Mouse (Mus musculus): ENCODE data around the gene Rhobtb1.

Rhobtb1 gene

DNA sequence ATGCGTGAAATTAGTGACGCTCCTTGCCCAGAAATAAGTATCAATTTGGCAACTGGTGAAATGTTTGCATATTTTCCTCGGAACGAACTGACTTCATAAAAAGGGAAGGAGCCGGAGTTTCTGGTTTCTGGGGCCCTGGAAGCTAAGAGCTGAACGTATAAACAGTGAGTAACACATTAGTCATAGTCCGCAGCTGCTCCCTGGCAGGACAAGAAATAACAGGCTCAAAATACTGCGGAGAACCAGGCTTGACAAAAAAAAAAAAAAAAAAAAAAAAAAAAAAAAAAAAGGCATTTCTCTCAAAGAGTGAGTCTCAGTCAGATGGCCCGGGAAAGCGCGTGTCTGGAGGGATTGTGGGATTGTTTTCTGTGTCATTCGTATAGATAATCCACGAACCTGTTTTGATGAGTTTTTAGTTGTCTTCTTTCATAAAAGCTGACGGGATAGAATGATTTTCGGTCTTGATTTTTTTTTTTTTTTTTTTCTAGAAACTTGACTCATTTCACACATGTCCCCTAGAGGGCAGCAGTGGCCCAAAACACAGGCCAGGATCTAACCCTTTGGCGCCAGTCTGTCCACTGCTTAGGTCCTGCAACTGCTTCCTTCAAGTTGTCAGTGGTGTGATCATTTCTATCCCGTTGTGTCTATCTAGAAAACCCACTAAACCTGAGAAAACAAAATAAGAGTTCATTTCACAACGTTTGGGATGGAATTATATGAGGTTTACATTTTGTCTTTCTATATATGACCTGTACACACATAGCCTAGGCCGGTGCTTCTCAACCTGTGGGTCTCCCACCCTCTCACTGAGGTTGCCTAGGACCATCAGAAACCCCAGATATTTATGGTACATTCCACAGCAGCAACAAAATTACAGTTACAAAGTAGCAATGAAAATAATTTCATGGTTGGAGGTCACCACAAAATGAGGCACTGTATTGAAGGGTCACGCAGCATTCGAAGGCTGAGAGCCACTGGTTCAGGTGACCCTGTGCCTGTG is 35.0 kb downstream of the Rhobtb1 start:
- Histone ChIP-seq H3K4me3 (replicated peaks; ENCODE audit: low read length) (no peak overlapping the region), H3K36me3 (ENCODE audit: insufficient read depth, low read length) (no peaks in the 10 kb centered on the region), H3K4me1 (replicated peaks; ENCODE audit: low read depth, low read length) (no peaks in the 10 kb centered on the region), H3K9me3 (ENCODE audit: low read length) (no peaks in the 10 kb centered on the region), H3K27me3 (ENCODE audit: insufficient read depth, low read length) (no peaks in the 10 kb centered on the region; the same call in 1 of the 2 replicates)
- TF ChIP-seq CTCF (conservative IDR thresholded peaks at IDR 0.05; ENCODE audit: low read length) (peak; percentile 53), NANOG (IDR thresholded peaks at IDR 0.05; ENCODE audit: borderline replicate concordance, low read length) (no peak)

- no peaks in the 10 kb centered on the region for H3K36me3 ChIP-seq (ENCODE audit: insufficient read depth, low read length)
- no peaks in the 10 kb centered on the region; the same call in 1 of the 2 replicates for H3K27me3 ChIP-seq (ENCODE audit: insufficient read depth, low read length)
- TF ChIP-seq CTCF (conservative IDR thresholded peaks at IDR 0.05; ENCODE audit: low read length): no peak
- no peaks in the 10 kb centered on the region for H3K9me3 ChIP-seq (ENCODE audit: low read length)
- H3K4me3 ChIP-seq (replicated peaks; ENCODE audit: low read length): no peak overlapping the region
- no peaks in the 10 kb centered on the region for H3K4me1 ChIP-seq (replicated peaks; ENCODE audit: low read depth, low read length)
These were observed 36.7 kb downstream of the Rhobtb1 start for GRCm38 (mm10) chr10:69187773-69188443.

GRCm38 (mm10) chr10:69190434-69191160 is 39.4 kb downstream of the Rhobtb1 start:
- Histone ChIP-seq H3K27me3 (ENCODE audit: insufficient read depth, low read length) (no peaks in the 10 kb centered on the region), H3K36me3 (ENCODE audit: insufficient read depth, low read length) (no peaks in the 10 kb centered on the region), H3K9me3 (ENCODE audit: low read length) (no peaks in the 10 kb centered on the region), H3K4me3 (replicated peaks; ENCODE audit: low read length) (no peak overlapping the region), H3K4me1 (replicated peaks; ENCODE audit: low read depth, low read length) (no peaks in the 10 kb centered on the region)
- no peak for TF ChIP-seq NANOG (IDR thresholded peaks at IDR 0.05; ENCODE audit: borderline replicate concordance, low read length)
- TF ChIP-seq CTCF (conservative IDR thresholded peaks at IDR 0.05; ENCODE audit: low read length): no peak
- no peak for TF ChIP-seq POU5F1 (IDR thresholded peaks at IDR 0.05; ENCODE audit: borderline replicate concordance, low read length)

- H3K27me3 ChIP-seq (ENCODE audit: insufficient read depth, low read length): no peaks in the 10 kb centered on the region
- H3K36me3 ChIP-seq (ENCODE audit: insufficient read depth, low read length): no peaks in the 10 kb centered on the region
- H3K9me3 ChIP-seq (ENCODE audit: low read length): no peaks in the 10 kb centered on the region
- H3K4me3 ChIP-seq (replicated peaks; ENCODE audit: low read length): no peak overlapping the region
- no peaks in the 10 kb centered on the region for H3K4me1 ChIP-seq (replicated peaks; ENCODE audit: low read depth, low read length)
- TF ChIP-seq CTCF (conservative IDR thresholded peaks at IDR 0.05; ENCODE audit: low read length): no peak
- no peak for TF ChIP-seq NANOG (IDR thresholded peaks at IDR 0.05; ENCODE audit: borderline replicate concordance, low read length)
- no peak for TF ChIP-seq POU5F1 (IDR thresholded peaks at IDR 0.05; ENCODE audit: borderline replicate concordance, low read length)
These were observed 41.0 kb downstream of the Rhobtb1 start for GRCm38 (mm10) chr10:69192266-69192665.

GRCm38 (mm10) chr10:69193721-69194120 is 42.5 kb downstream of the Rhobtb1 start:
- Histone ChIP-seq H3K4me1 (replicated peaks; ENCODE audit: low read depth, low read length) (no peaks in the 10 kb centered on the region), H3K36me3 (ENCODE audit: insufficient read depth, low read length) (no peaks in the 10 kb centered on the region), H3K4me3 (replicated peaks; ENCODE audit: low read length) (no peak overlapping the region), H3K9me3 (ENCODE audit: low read length) (no peaks in the 10 kb centered on the region), H3K27me3 (ENCODE audit: insufficient read depth, low read length) (no peaks in the 10 kb centered on the region)
- TF ChIP-seq NANOG (IDR thresholded peaks at IDR 0.05; ENCODE audit: borderline replicate concordance, low read length): no peak
- TF ChIP-seq POU5F1 (IDR thresholded peaks at IDR 0.05; ENCODE audit: borderline replicate concordance, low read length): no peak
- TF ChIP-seq CTCF (conservative IDR thresholded peaks at IDR 0.05; ENCODE audit: low read length): no peak

DNA sequence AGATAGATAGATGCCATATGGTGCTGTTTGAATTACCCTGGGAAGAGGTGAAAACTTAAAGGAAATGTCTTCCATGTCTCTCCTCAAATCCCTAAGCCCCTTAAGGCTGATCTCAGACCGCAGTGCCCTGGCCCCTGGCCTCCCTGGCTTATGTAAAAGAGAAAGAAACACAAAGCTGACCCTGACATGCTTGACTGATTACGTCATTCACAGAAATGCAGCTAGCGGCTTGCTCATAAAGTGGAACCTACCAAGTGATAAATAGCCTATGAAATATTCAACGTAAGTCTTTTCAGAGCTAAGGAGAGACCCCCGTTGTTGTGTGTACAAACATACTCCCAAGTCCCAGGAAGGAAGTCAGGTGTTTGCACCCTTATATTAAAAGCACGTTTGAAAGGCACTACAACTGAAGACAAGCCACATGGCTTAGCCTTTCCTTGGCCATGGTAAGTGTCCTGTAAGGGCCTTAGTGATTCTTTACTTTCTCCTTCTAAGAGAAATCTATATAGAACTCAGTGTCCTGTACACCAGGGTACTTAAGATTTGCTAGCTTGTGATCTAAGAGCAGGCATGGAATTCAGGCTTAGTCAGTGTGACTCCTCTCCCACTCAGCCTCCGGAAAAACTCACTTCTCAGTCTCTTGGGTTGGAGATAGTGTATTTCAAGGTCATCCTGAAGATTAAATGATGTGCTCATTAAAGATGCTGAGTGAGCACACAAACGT is 53.6 kb downstream of the Rhobtb1 start:
- peaks cover 14% of the 10 kb centered on the region for H3K9me3 ChIP-seq (ENCODE audit: low read length)
- no peaks in the 10 kb centered on the region for H3K27me3 ChIP-seq (ENCODE audit: insufficient read depth, low read length)
- H3K4me1 ChIP-seq (replicated peaks; ENCODE audit: low read depth, low read length): no peaks in the 10 kb centered on the region
- no peaks in the 10 kb centered on the region for H3K36me3 ChIP-seq (ENCODE audit: insufficient read depth, low read length)
- no peak for TF ChIP-seq CTCF (conservative IDR thresholded peaks at IDR 0.05; ENCODE audit: low read length)
- TF ChIP-seq POU5F1 (IDR thresholded peaks at IDR 0.05; ENCODE audit: borderline replicate concordance, low read length): no peak
- no peak for TF ChIP-seq NANOG (IDR thresholded peaks at IDR 0.05; ENCODE audit: borderline replicate concordance, low read length)
- H3K4me3 ChIP-seq (replicated peaks; ENCODE audit: low read length): no peak overlapping the region

DNA sequence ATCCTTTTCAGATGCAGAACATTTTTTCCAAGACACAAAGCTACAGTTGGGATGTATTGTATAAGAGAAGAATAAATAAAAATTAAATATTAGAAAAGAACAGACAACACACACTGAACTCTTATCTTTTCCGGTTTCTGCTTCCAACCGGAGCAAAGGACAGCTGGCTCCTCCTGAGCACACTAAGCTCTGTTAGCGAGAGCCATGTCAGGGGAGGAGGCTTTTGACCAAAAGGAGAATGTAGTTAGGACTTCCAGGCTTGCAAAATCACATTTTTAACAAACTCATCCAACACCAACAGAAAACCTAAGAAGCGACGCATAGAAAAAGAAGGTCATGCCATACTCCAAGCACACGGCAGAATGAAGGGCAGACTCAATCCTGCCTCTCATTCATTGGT is 54.8 kb downstream of the Rhobtb1 start:
- no peaks in the 10 kb centered on the region for H3K36me3 ChIP-seq (ENCODE audit: insufficient read depth, low read length)
- no peak overlapping the region for H3K4me3 ChIP-seq (replicated peaks; ENCODE audit: low read length)
- TF ChIP-seq NANOG (IDR thresholded peaks at IDR 0.05; ENCODE audit: borderline replicate concordance, low read length): no peak
- TF ChIP-seq POU5F1 (IDR thresholded peaks at IDR 0.05; ENCODE audit: borderline replicate concordance, low read length): no peak
- TF ChIP-seq CTCF (conservative IDR thresholded peaks at IDR 0.05; ENCODE audit: low read length): no peak
- H3K4me1 ChIP-seq (replicated peaks; ENCODE audit: low read depth, low read length): peaks cover 12% of the 10 kb centered on the region
- peaks cover 6% of the 10 kb centered on the region for H3K27me3 ChIP-seq (ENCODE audit: insufficient read depth, low read length)
- peaks cover 14% of the 10 kb centered on the region for H3K9me3 ChIP-seq (ENCODE audit: low read length)
